8 mouse cellular contexts compared by ENCODE assay signal in the genomic region with DNA sequence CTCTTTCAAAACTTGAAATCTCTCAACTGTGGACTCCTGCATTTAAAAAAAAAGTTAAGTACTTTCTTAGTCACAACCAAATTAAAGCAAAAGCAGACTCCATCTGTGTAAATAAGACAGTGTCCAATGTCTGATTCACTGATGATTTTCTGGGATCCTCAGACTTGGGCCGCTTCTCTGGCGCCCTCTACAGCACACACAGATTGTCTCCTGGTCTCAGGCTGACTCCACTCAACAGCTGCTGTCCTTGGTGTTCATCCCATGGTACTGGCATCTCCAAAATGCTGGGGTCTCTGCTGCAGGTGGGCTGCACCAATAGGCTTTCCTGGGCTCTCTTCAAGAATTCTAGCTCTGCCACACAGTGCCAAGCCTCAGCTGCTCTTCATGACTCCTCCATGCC. TPM values are rescaled to one million over a fixed set of nuclear protein-coding genes. Genes with fewer than 3 reads are reported as not detected.
A peak's percentile ranks its signal among the peaks of the same experiment; 100 is the strongest.
DNase-seq lines count a peak whose midpoint lies in the region; ATAC-seq and TF ChIP-seq lines count a peak whose summit lies in the region.

No protein-coding gene starts in this region.

- no peaks in the 10 kb centered on the region for H3K79me2 ChIP-seq in myocyte (ENCODE audit: control insufficient read depth, insufficient read depth)

- H3K9ac ChIP-seq in hindbrain, embryonic 14.5 days, result no peak overlapping the region
- no peak overlapping the region for H3K9ac ChIP-seq in hindbrain, embryonic 16.5 days (ENCODE audit: low read depth, low read length)

- no peak for TF ChIP-seq POLR2A in myocyte (IDR thresholded peaks at IDR 0.05; ENCODE audit: insufficient read length, low read depth)

- WGBS in hindbrain, embryonic 14.5 days, result 5% methylated on average over 2 of the region's 2 CpGs
- WGBS in hindbrain, embryonic 16.5 days, result 0% methylated on average over 2 of the region's 2 CpGs
- WGBS in forebrain, embryonic 10.5 days, result 7% methylated on average over 2 of the region's 2 CpGs

- no peak for ATAC-seq in hindbrain, embryonic 14.5 days (ENCODE audit: low FRiP score)
- ATAC-seq in hindbrain, embryonic 16.5 days, result no peak

- DNase-seq in hindbrain, embryonic 14.5 days (ENCODE audit: low spot score), result peak; percentile 69
- DNase-seq in ES-CJ7 (ENCODE audit: low read depth, low spot score), result peak; percentile 66
- DNase-seq in brain, adult 2 months (ENCODE audit: low read depth, low spot score), result peak; percentile 78
- DNase-seq in gastrocnemius, postnatal 10 days, result peak; percentile 60
- peak; percentile 54 to 60 for DNase-seq in layer of hippocampus, postnatal 10 days (ENCODE audit: low spot score in 2 of 2)
- DNase-seq in forebrain, embryonic 10.5 days (ENCODE audit: extremely low spot score, low spot score), result no peak

- H3K4me2 ChIP-seq in hindbrain, embryonic 14.5 days (replicated peaks), result no peak overlapping the region
- H3K4me2 ChIP-seq in hindbrain, embryonic 16.5 days (ENCODE audit: low read length), result no peak overlapping the region
- H3K4me2 ChIP-seq in myocyte (ENCODE audit: low read depth), result no peak overlapping the region

- H3ac ChIP-seq in myocyte (ENCODE audit: control insufficient read depth, insufficient read length), result no peak overlapping the region

- peaks cover 92% of the 10 kb centered on the region for H3K36me3 ChIP-seq in hindbrain, embryonic 14.5 days (replicated peaks; ENCODE audit: control insufficient read depth, insufficient read depth)
- peaks cover 42% of the 10 kb centered on the region for H3K36me3 ChIP-seq in hindbrain, embryonic 16.5 days (ENCODE audit: control insufficient read depth, insufficient read depth, low read length)
- H3K36me3 ChIP-seq in myocyte (ENCODE audit: control insufficient read depth, insufficient read depth), result no peaks in the 10 kb centered on the region
- H3K36me3 ChIP-seq in forebrain, embryonic 10.5 days (replicated peaks), result peaks cover 25% of the 10 kb centered on the region

- H3K4me1 ChIP-seq in hindbrain, embryonic 14.5 days (replicated peaks; ENCODE audit: control insufficient read depth, insufficient read depth, low read length), result no peaks in the 10 kb centered on the region
- no peaks in the 10 kb centered on the region for H3K4me1 ChIP-seq in hindbrain, embryonic 16.5 days (ENCODE audit: control insufficient read depth, insufficient read depth, low read depth, low read length)
- no peaks in the 10 kb centered on the region for H3K4me1 ChIP-seq in forebrain, embryonic 10.5 days

- no peak overlapping the region for H3K4me3 ChIP-seq in hindbrain, embryonic 14.5 days (replicated peaks; ENCODE audit: low read length)
- no peak overlapping the region for H3K4me3 ChIP-seq in hindbrain, embryonic 16.5 days (ENCODE audit: low read length)
- H3K4me3 ChIP-seq in myocyte, result no peak overlapping the region
- no peak overlapping the region for H3K4me3 ChIP-seq in forebrain, embryonic 10.5 days

- H3K9me3 ChIP-seq in hindbrain, embryonic 14.5 days (ENCODE audit: control insufficient read depth, low read length), result no peaks in the 10 kb centered on the region
- no peaks in the 10 kb centered on the region for H3K9me3 ChIP-seq in hindbrain, embryonic 16.5 days (ENCODE audit: control insufficient read depth, low read length)
- no peaks in the 10 kb centered on the region for H3K9me3 ChIP-seq in forebrain, embryonic 10.5 days

- no peaks in the 10 kb centered on the region for H3K27me3 ChIP-seq in hindbrain, embryonic 14.5 days (ENCODE audit: control insufficient read depth, insufficient read depth, low read length)
- H3K27me3 ChIP-seq in hindbrain, embryonic 16.5 days (replicated peaks; ENCODE audit: control insufficient read depth, insufficient read depth, low read length), result no peaks in the 10 kb centered on the region
- peaks cover 37% of the 10 kb centered on the region for H3K27me3 ChIP-seq in myocyte (ENCODE audit: control insufficient read depth, insufficient read depth, insufficient read length)
- H3K27me3 ChIP-seq in forebrain, embryonic 10.5 days (ENCODE audit: poor library complexity, severe bottlenecking), result no peaks in the 10 kb centered on the region

- H3K27ac ChIP-seq in hindbrain, embryonic 14.5 days, result no peak overlapping the region
- H3K27ac ChIP-seq in hindbrain, embryonic 16.5 days (ENCODE audit: low read depth, low read length), result no peak overlapping the region
- no peak overlapping the region for H3K27ac ChIP-seq in forebrain, embryonic 10.5 days

TF ChIP-seq in myocyte, 11 proteins besides CTCF, POLR2A, EP300 and RAD21:
- TF ChIP-seq TCF12 (IDR thresholded peaks at IDR 0.05; ENCODE audit: insufficient read depth, poor library complexity, severe bottlenecking) (no peak), REST (IDR thresholded peaks at IDR 0.05; ENCODE audit: insufficient read depth, insufficient read length) (peak; percentile 11), MYOG (IDR thresholded peaks at IDR 0.05; ENCODE audit: control insufficient read depth in 1 of 3, insufficient read depth in 1 of 3, insufficient read length in 2 of 3, low read depth in 2 of 3) (peak in 1 of 3 experiments; percentile 2)

RNA-seq across cellular contexts. Expression of a gene that starts 24.5 kb away (rescaled TPM):
- polyA plus RNA-seq in hindbrain, embryonic 14.5 days (2014; fragmentation: Nextera tagmentation; extraction: Ambion mirVana), result 278 and 280 TPM in 2 replicates
- 304 and 328 TPM in 2 replicates for polyA plus RNA-seq in hindbrain, embryonic 16.5 days (2015; fragmentation: Nextera tagmentation; extraction: Ambion mirVana)
- 10 to 100 TPM; 59.1 to 67.5 TPM for total RNA-seq in gastrocnemius, postnatal 10 days (2021)
- total RNA-seq in layer of hippocampus, postnatal 10 days (2021), result 100 to 1,000 TPM; 166 TPM
- 53.7 TPM for polyA plus RNA-seq in myocyte (2012; fragmentation: generic; extraction: Trizol)
- polyA plus RNA-seq in forebrain, embryonic 10.5 days (2016; fragmentation: Nextera tagmentation; extraction: Ambion mirVana), result 493 and 501 TPM in 2 replicates

RNA-seq across cellular contexts. Expression of a gene that starts 36.6 kb away (rescaled TPM):
- polyA plus RNA-seq in hindbrain, embryonic 14.5 days (2014; fragmentation: Nextera tagmentation; extraction: Ambion mirVana), result 36.2 and 46.0 TPM in 2 replicates
- polyA plus RNA-seq in hindbrain, embryonic 16.5 days (2015; fragmentation: Nextera tagmentation; extraction: Ambion mirVana), result 48.0 and 59.0 TPM in 2 replicates
- total RNA-seq in gastrocnemius, postnatal 10 days (2021), result 100 to 1,000 TPM; 147 to 161 TPM
- total RNA-seq in layer of hippocampus, postnatal 10 days (2021), result 10 to 100 TPM; 19.2 to 21.1 TPM
- 52.6 TPM for polyA plus RNA-seq in myocyte (2012; fragmentation: generic; extraction: Trizol)
- polyA plus RNA-seq in forebrain, embryonic 10.5 days (2016; fragmentation: Nextera tagmentation; extraction: Ambion mirVana), result 84.1 and 89.4 TPM in 2 replicates

RNA-seq across cellular contexts. Expression of a gene that starts 38.1 kb away (rescaled TPM):
- polyA plus RNA-seq in hindbrain, embryonic 14.5 days (2014; fragmentation: Nextera tagmentation; extraction: Ambion mirVana), result 32.8 and 34.8 TPM in 2 replicates
- 30.1 and 34.5 TPM in 2 replicates for polyA plus RNA-seq in hindbrain, embryonic 16.5 days (2015; fragmentation: Nextera tagmentation; extraction: Ambion mirVana)
- total RNA-seq in gastrocnemius, postnatal 10 days (2021), result 10 to 100 TPM; 10.2 to 11.4 TPM
- total RNA-seq in layer of hippocampus, postnatal 10 days (2021), result 100 to 1,000 TPM; 118 to 120 TPM
- 1.4 TPM for polyA plus RNA-seq in myocyte (2012; fragmentation: generic; extraction: Trizol)
- polyA plus RNA-seq in forebrain, embryonic 10.5 days (2016; fragmentation: Nextera tagmentation; extraction: Ambion mirVana), result 8.6 and 10.0 TPM in 2 replicates

RNA-seq across cellular contexts. Expression of a gene that starts 39.0 kb away (rescaled TPM):
- 0.63 and 1.1 TPM in 2 replicates for polyA plus RNA-seq in hindbrain, embryonic 14.5 days (2014; fragmentation: Nextera tagmentation; extraction: Ambion mirVana)
- polyA plus RNA-seq in hindbrain, embryonic 16.5 days (2015; fragmentation: Nextera tagmentation; extraction: Ambion mirVana), result 1.2 TPM in 2 replicates
- under 1 TPM in 1 of 2 experiments, not detected in 1; 0.05 TPM for total RNA-seq in gastrocnemius, postnatal 10 days (2021)
- total RNA-seq in layer of hippocampus, postnatal 10 days (2021), result 1 to 10 TPM; 1.5 to 1.7 TPM
- polyA plus RNA-seq in myocyte (2012; fragmentation: generic; extraction: Trizol), result not detected
- not detected in 2 replicates for polyA plus RNA-seq in forebrain, embryonic 10.5 days (2016; fragmentation: Nextera tagmentation; extraction: Ambion mirVana)

RNA-seq across cellular contexts. Expression of a gene that starts 53.0 kb away (rescaled TPM):
- polyA plus RNA-seq in hindbrain, embryonic 14.5 days (2014; fragmentation: Nextera tagmentation; extraction: Ambion mirVana), result 3.6 and 6.0 TPM in 2 replicates
- polyA plus RNA-seq in hindbrain, embryonic 16.5 days (2015; fragmentation: Nextera tagmentation; extraction: Ambion mirVana), result 6.1 and 9.4 TPM in 2 replicates
- total RNA-seq in gastrocnemius, postnatal 10 days (2021), result 1 to 10 TPM in 1 of 2 experiments, under 1 TPM in 1; 0.63 to 1.7 TPM
- total RNA-seq in layer of hippocampus, postnatal 10 days (2021), result 1 to 10 TPM; 6.9 to 7.5 TPM
- polyA plus RNA-seq in myocyte (2012; fragmentation: generic; extraction: Trizol), result 1.0 TPM
- polyA plus RNA-seq in forebrain, embryonic 10.5 days (2016; fragmentation: Nextera tagmentation; extraction: Ambion mirVana), result 2.3 TPM in 2 replicates
